Mouse (Mus musculus) retina, postnatal 7 days (tissue): ENCODE data around the gene Zfp114.

Experiments
- DNase-seq: peaks from one replicate; pipeline ENCODE4 v3.0.0-alpha.2; 2012; ENCODE audit warnings: low read depth, low spot score

Gene Zfp114

GRCm38 (mm10) chr7:24174618-24175336 is at the start of gene Zfp114:
Gene Zfp114, plus strand, starts transcription at chr7:24175060.
- peak; percentile 67 for DNase-seq

GRCm38 (mm10) chr7:24133425-24133995 is 41.4 kb upstream of the Zfp114 start:
- no peak for DNase-seq

DNA sequence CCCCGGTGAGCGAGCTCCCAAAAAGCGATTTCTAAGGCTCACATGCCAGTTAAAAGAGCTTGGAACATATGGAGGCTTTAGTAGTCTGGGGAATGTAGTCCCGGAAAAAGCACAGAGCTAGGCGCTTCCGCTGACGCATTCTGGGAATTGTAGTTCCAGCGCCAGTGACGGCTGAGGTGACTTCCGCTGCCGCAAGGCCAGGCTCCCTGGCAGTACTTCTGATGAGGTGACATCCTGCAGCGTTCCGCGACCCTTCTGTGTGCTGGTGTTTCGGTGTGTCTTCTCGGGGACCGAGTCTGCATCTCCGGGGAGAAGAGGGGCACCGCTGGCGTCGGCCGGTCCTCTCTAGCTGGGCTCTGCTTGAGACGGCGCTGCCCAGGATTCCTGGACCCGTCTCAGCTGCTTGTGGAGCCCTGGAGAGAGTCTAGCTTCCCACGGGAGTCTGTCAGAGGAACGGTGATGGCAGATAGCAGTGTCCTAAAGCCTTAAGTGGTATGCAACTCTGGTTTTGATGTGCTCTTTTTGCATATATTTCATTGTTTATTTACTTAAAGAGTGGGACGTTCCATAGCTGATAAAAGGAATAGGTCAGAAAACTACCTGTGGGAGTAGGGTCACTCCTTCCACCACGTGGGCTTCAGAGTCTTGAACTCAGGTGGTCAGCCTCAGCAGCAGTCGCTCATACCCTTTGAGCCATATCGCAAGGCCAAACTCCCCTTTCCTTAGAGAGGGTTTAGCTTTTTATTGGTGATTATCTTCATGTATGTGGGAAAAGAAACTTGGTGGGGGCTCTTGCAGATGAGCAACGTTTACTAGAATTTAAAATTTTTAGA is 40.6 kb upstream of the Zfp114 start, which contains the start of gene Zfp235:
Zfp235 (plus strand) TSS at position 174 of the 833 bp plus-strand sequence.
- peak; percentile 79 for DNase-seq

- DNase-seq = no peak
These were observed 32.3 kb upstream of the Zfp114 start for GRCm38 (mm10) chr7:24142566-24142965.

DNA sequence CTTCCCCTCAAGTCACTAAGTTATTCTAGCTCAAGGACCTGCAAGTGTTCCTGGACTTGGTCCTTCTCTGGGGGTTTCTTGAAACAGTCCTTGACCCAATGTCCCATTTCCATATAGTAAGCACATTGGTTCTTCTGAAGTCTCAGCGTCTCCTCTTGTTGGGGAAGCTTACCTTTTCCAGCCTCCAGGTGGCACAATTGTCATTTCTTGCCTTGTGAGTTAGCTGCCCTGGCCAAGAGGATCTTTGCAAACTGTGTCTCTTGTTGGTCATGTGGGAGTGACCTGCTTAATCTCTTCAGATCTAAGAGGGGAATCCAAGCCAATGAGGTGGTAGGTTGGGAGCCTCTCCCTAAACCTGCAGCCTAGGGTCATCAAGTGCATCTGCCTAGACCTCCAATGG is 21.6 kb upstream of the Zfp114 start:
- peak; percentile 47 for DNase-seq

DNA sequence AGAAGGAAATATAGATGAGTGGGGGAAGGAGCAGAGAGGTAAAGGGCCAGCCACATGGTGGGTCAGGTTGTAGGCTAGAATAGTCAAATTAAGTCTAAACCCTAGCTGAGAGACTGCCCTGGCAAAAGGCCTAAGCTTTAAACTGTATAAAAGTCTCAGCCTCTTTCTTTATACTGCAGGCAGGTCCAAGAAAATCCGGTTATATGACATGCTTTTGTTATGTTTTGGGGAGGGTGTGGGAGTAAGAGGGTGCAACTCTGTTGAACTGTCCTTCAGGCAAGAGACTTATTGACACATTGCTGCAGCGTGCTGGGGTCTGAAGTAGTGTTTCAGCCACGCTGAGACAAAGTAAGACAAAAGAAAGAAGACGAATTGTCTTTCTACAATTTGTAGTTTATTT is 2.7 kb upstream of the Zfp114 start:
- no peak for DNase-seq

- DNase-seq = no peak
These were observed 464 bp downstream of the Zfp114 start for GRCm38 (mm10) chr7:24175337-24175711.

GRCm38 (mm10) chr7:24187611-24188010 is 12.8 kb downstream of the Zfp114 start:
- no peak for DNase-seq

DNA sequence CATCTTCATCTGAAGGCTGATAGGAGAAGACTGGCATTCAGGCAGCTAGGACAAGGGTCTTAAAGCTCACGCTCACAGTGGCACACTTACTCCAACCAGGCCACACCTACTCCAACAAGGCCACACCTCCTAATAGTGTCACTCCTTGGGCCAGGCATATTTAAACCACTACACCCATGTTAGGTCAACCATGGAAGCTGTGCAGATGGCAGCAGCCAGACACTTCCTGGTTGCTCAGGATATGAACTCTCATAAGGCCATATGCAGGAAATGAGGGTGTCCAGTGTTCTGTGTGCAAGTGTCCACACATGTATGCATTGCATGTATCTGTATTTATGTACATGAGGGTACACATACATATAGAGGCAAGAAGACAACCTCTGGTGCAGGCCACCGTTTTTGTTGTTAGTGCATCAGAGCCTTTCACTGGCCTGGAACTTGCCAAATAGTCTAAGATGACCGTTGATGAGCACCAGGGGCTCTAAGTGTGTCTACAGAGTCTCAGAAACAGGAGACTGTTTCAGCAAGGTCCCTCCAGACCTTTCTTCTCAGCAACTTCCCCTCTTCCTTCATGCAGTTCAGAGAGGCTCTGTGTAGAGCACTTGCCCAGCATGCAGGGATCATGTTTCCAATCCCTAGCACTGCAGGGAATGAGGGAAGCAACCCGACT is 14.2 kb downstream of the Zfp114 start:
- DNase-seq = no peak

- DNase-seq = no peak
These were observed 14.7 kb downstream of the Zfp114 start for GRCm38 (mm10) chr7:24189571-24189944.

DNA sequence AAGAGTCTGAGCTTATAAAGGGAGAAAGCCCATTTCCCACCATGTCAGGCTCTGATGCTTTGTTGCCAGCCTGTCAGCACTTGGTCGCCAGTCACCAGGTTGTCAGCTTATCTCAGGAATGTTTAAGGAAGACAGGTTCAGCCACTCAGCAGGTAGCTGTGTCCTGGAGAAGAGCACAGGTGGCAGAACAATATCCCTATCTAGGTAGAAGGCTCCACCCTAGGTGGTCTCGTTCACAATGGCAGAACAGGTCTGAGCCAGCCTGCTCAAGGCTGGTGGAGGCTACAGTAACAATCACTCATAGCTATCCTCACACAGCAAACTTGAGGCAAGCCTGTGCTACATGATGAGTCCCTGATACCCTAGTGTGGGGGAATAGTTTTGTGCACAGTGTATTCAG is 16.5 kb downstream of the Zfp114 start:
- no peak for DNase-seq

DNA sequence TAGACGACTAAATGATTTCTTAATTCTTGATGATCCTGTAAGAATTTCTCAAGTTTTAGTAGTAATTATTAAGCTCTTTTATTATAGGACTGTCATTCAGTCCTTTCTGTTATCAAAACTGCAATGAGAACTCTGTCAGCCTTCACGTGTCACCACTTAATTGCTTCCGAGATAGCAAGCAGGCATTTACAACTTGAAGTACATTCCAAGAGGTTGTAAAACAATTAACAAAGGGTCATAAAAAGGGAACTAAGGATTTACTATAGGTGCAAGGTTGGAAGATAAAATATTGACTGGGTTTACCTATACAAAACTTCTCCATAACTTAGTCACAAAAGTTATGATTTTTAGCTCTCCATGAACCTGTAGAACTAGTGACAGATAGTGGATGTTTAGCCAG is 18.3 kb downstream of the Zfp114 start:
- DNase-seq = no peak

DNA sequence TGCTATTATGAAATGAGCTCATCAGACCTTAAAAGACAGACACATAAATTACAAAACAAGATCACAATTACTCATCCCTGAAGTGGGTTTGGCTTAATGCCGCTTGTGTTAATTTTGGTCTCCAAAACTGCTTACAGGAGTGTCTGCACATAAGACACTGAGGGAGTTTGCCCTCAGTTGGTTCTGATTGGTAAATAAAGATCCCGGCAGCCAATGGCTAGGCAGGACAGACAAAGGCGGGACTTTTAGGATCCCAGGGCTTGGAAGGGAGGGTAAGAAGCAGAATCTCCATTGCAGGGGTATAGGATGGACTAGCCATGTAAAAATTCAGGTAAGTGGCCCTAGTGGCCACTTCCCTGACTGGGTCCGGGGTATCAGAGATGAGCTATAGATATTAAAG is 22.1 kb downstream of the Zfp114 start:
- DNase-seq = no peak

- DNase-seq = peak; percentile 60
These were observed 32.8 kb downstream of the Zfp114 start for GRCm38 (mm10) chr7:24207488-24208261.

DNA sequence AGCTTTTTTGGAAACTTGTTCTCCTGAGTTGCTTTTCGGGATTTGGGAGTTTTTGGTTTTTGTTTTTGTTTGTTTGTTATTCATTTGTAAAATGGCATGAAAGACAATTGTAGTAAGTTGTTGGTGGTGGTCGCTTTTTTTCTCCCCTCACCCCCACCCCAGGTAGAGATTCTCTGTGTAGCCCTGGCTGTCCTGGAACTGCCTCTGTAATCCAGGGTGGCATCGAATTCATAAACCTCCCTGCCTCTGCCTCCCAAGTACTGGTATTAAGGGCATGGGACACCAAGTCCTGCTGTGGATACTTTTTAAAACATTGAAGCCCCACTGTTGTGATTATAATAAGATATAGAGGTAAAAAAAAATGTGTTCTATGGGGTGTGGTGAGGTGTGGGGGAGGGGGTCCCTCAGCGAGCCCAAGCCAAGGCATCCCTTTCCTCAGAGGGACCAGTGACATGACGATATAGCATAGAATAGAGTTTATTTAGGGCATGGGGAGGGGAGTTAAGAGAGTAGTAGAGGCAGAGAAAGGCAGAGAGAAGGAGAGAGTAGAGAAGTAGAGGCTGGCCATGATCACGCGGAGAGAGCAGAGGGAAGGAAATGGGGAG is 33.5 kb downstream of the Zfp114 start:
- DNase-seq = no peak

DNA sequence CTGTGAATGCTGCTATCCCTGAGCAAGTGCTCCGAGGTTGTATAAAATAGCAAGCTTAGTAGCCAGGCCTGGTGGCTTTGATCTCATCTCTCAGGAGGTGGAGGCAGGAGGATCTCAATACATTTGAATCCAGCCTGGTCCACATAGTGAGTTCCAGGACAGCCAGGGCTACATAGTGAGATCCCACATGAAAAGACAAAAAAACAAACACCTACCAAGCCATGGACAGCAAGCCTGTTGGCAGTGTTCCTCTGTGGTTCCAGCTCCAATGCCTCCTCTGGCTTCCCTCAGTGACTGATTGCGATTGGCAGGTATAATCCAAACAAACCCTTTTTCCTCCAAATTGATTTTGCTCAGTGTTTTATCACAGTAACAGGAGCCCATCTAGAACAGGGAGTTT is 35.4 kb downstream of the Zfp114 start:
- DNase-seq = no peak

DNA sequence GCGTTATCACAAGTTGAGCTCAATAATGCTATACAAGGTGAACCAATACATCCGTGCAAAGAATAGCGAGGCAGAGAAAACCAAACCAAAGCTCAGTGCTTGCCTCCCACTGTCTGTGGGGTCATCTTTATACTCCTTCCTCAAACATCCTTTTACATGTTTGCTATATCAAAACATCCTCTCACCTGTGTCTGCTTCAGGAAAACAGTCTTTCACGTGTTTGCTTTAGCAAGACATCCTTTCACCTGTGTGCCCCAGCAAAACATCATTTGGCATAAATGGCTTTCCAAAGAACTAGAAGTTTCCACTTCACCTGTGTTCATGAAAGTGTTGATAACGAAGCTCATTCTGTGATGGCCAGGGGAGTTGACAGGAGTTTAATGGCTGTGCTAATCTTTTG is 36.5 kb downstream of the Zfp114 start, which contains the start of gene Zfp111:
Zfp111 (minus strand) TSS at position 101 of the 400 bp plus-strand sequence.
- DNase-seq = no peak
